Mouse (Mus musculus) CH12.LX (cell line): ENCODE measurements at regions not wholly inside any gene's neighbourhood (a gene's known extent, or its start where the extent isn't known, plus 50 kb on each side); places are given as distances from the start of the nearest gene placed in this dataset.

Experiments
- CTCF ChIP-seq, 2 experiments: IDR thresholded peaks in 1 of 2; conservative IDR thresholded peaks in 1 of 2; 2 replicates each; pipeline ENCODE4 v1.5.1; 2011 to 2012; ENCODE audit warnings: low read depth in 2 of 2, low read length in 2 of 2, improper control_type of control experiment in 1 of 2, inconsistent platforms in 1 of 2, mild to moderate bottlenecking in 1 of 2, moderate library complexity in 1 of 2
- E2F4 ChIP-seq: IDR thresholded peaks from 2 replicates; pipeline ENCODE4 v1.6.1; 2011; ENCODE audit warnings: low read depth, low read length, improper control_type of control experiment; ENCODE audit not compliant: insufficient replicate concordance
- EP300 ChIP-seq: IDR thresholded peaks from 2 replicates; pipeline ENCODE4 v1.6.1; 2011; ENCODE audit warnings: low read length, improper control_type of control experiment
- POLR2A ChIP-seq: IDR thresholded peaks from 2 replicates; pipeline ENCODE4 v1.6.1; 2011; ENCODE audit warnings: low read depth, mild to moderate bottlenecking, improper control_type of control experiment, low read length
- POLR2AphosphoS2 ChIP-seq: IDR thresholded peaks from 2 replicates; pipeline ENCODE4 v1.6.1; 2011; ENCODE audit warnings: low read depth, low read length, improper control_type of control experiment
- SIN3A ChIP-seq: IDR thresholded peaks from 2 replicates; pipeline ENCODE4 v1.6.1; 2012; ENCODE audit warnings: low read length, improper control_type of control experiment, inconsistent platforms
- USF1 ChIP-seq: IDR thresholded peaks from 2 replicates; pipeline ENCODE4 v1.6.1; 2014; ENCODE audit warnings: low read depth, mild to moderate bottlenecking, inconsistent platforms, low read length, improper control_type of control experiment

GRCm38 (mm10) chr16:73768706-73769105 lies 642.9 kb downstream of the Robo2 start:
- no peak for TF ChIP-seq E2F4
- no peak for TF ChIP-seq SIN3A
- TF ChIP-seq CTCF (conservative IDR thresholded peaks at IDR 0.05 in 1 of 2, IDR thresholded peaks at IDR 0.05 in 1 of 2; ENCODE audit: low read depth in 2 of 2, low read length in 2 of 2), result no peak
- no peak for TF ChIP-seq POLR2AphosphoS2
- TF ChIP-seq POLR2A, result no peak
- TF ChIP-seq USF1, result no peak
- no peak for TF ChIP-seq EP300
